Mouse (Mus musculus): ENCODE data around the gene S100pbp. TPM values are rescaled to one million over a fixed set of nuclear protein-coding genes. Genes with fewer than 3 reads are reported as not detected.

The S100pbp gene
- polyA plus RNA-seq, 1 experiment from 2014 or later, result 19.3 TPM

DNA sequence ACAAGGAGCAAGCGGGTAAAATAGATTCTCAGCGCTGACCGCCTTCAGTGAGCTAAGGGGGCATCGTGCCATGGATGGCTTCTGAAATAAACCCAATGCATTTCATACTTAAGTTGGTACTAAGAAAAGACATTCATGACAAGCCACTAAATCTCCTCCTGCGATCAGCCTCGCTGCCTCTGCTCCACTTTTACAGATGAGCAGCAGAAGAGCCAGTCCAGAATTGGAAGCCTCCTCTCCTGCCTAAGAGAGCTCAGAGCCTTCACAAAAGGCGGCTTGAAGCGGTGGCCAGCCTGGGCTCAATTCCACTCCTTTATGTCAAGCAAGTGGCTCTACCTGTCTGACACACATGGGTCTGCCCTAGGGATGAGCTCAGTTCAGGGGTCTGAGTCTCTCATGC, 72.8 kb downstream of the S100pbp start:
- ATAC-seq (ENCODE audit: low FRiP score), result no peak
- DNase-seq (ENCODE audit: low spot score), result no peak
- H3K4me1 ChIP-seq (replicated peaks; ENCODE audit: control insufficient read depth, insufficient read depth, low read length), result peaks cover 28% of the 10 kb centered on the region
- no peaks in the 10 kb centered on the region for H3K9me3 ChIP-seq (ENCODE audit: control insufficient read depth, low read length)
- no peak overlapping the region for H3K4me3 ChIP-seq (replicated peaks; ENCODE audit: low read length)
- 96% methylated on average over 8 of the region's 8 CpGs for WGBS
- H3K4me2 ChIP-seq (replicated peaks), result no peak overlapping the region
- no peak overlapping the region for H3K9ac ChIP-seq
- H3K36me3 ChIP-seq (replicated peaks; ENCODE audit: control insufficient read depth, insufficient read depth), result no peaks in the 10 kb centered on the region
- H3K27ac ChIP-seq, result no peak overlapping the region
- 0 out of 2 replicates have a peak, but pooled peaks cover 25% of the 10 kb centered on the region for H3K27me3 ChIP-seq (ENCODE audit: control insufficient read depth, insufficient read depth, low read length)

DNA sequence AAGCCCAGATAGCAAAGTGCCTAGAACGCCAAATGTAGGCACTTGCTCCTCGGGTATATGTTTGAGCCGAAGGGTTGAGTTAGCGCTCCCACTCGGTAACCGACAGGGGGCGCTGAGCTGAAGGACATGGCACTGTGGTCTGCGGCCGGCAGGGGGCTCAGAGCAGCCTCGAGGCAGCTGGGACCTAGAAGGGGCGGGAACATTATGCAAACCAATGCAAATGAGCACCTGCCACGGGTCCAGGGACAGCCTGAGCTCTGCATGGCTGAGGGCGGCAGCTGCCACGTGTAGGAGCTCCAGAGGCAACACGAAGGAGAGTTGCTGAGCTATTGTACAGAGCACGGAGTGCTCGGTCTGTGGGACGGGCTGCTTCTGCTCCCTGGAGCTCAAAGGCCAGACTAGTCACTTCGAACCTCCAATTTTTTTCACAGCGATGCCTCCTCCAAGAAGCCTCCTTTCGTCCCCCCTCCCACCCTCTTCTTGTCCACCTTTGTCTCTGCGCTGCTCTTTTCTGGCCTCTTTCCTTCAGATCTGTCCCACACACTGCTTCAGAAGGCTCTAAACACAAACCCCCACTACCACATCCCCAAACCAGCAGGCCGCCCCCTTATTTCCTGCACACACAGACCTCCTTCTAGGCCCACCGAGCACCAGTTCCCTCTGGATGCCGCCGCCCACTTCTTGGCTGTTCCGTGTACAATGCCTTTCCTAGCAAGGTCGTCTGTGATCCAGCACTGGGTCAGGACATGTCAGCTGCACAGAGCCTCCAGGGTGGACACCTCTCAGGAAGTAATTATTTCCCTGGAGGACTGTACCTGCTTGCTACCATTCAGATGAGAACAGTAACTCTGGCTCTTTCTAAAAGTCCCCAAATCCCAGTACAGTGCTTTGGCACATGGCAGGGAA, 76.2 kb downstream of the S100pbp start:
- Histone ChIP-seq H3K9me3 (ENCODE audit: control insufficient read depth, low read length) (no peaks in the 10 kb centered on the region), H3K4me2 (replicated peaks) (no peak overlapping the region), H3K27ac (0 out of 2 replicates have a peak overlapping the region, but pooled peaks have one; percentile 26), H3K27me3 (ENCODE audit: control insufficient read depth, insufficient read depth, low read length) (no peaks in the 10 kb centered on the region), H3K9ac (no peak overlapping the region), H3K4me1 (replicated peaks; ENCODE audit: control insufficient read depth, insufficient read depth, low read length) (peaks cover 16% of the 10 kb centered on the region), H3K36me3 (replicated peaks; ENCODE audit: control insufficient read depth, insufficient read depth) (no peaks in the 10 kb centered on the region), H3K4me3 (replicated peaks; ENCODE audit: low read length) (no peak overlapping the region)
- ATAC-seq (ENCODE audit: low FRiP score), result peak; percentile 81
- WGBS, result 26% methylated on average over 28 of the region's 28 CpGs
- peak; percentile 80 for DNase-seq (ENCODE audit: low spot score)

- Histone ChIP-seq H3K4me3 (replicated peaks; ENCODE audit: low read length) (no peak overlapping the region), H3K4me1 (replicated peaks; ENCODE audit: control insufficient read depth, insufficient read depth, low read length) (peaks cover 16% of the 10 kb centered on the region), H3K27ac (no peak overlapping the region), H3K4me2 (replicated peaks) (0 out of 2 replicates have a peak overlapping the region, but pooled peaks have one; percentile 3), H3K9me3 (ENCODE audit: control insufficient read depth, low read length) (no peaks in the 10 kb centered on the region), H3K27me3 (ENCODE audit: control insufficient read depth, insufficient read depth, low read length) (no peaks in the 10 kb centered on the region), H3K36me3 (replicated peaks; ENCODE audit: control insufficient read depth, insufficient read depth) (no peaks in the 10 kb centered on the region), H3K9ac (no peak overlapping the region)
- 0 out of 2 replicates have a peak, but pooled peaks have one; percentile 22 for ATAC-seq (ENCODE audit: low FRiP score)
- no peak for DNase-seq (ENCODE audit: low spot score)
- WGBS, result 43% methylated on average over 13 of the region's 13 CpGs
These were observed 77.3 kb downstream of the S100pbp start for GRCm38 (mm10) chr4:129112231-129112630.

DNA sequence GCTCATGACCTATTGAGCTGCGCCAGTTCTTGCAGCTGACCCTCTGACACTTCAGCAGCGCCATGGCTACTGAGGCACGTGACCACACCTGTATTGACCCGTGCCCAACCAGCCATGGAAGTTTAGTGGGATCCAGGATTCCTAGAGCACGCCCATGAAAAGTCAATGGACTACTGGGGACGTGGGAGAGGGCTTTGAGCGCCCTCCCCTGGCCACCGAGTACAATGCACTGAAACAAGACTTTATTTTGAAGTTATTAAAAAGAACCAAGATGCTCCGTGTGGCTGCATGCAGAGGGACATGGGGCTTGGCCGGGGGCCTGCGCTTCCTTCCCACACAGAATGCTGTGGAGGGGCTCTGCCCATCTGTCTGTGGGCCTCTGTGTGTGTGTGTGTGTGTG, 78.2 kb downstream of the S100pbp start:
- H3K36me3 ChIP-seq (replicated peaks; ENCODE audit: control insufficient read depth, insufficient read depth), result no peaks in the 10 kb centered on the region
- WGBS, result 67% methylated on average over 11 of the region's 11 CpGs
- no peak overlapping the region for H3K4me3 ChIP-seq (replicated peaks; ENCODE audit: low read length)
- no peak overlapping the region for H3K27ac ChIP-seq
- DNase-seq (ENCODE audit: low spot score) (no peak), ATAC-seq (ENCODE audit: low FRiP score) (no peak)
- no peaks in the 10 kb centered on the region for H3K9me3 ChIP-seq (ENCODE audit: control insufficient read depth, low read length)
- H3K4me2 ChIP-seq (replicated peaks), result no peak overlapping the region
- H3K4me1 ChIP-seq (replicated peaks; ENCODE audit: control insufficient read depth, insufficient read depth, low read length), result peaks cover 16% of the 10 kb centered on the region
- peaks cover 4% of the 10 kb centered on the region for H3K27me3 ChIP-seq (ENCODE audit: control insufficient read depth, insufficient read depth, low read length)
- no peak overlapping the region for H3K9ac ChIP-seq

- WGBS, result 87% methylated on average over 6 of the region's 6 CpGs
- no peak overlapping the region for H3K4me3 ChIP-seq (replicated peaks; ENCODE audit: low read length)
These were observed 78.7 kb downstream of the S100pbp start for GRCm38 (mm10) chr4:129110804-129111203.

GRCm38 (mm10) chr4:129108624-129109023, 80.9 kb downstream of the S100pbp start:
- Histone ChIP-seq H3K36me3 (replicated peaks; ENCODE audit: control insufficient read depth, insufficient read depth) (no peaks in the 10 kb centered on the region), H3K4me1 (replicated peaks; ENCODE audit: control insufficient read depth, insufficient read depth, low read length) (peaks cover 8% of the 10 kb centered on the region), H3K4me2 (replicated peaks) (no peak overlapping the region), H3K9ac (no peak overlapping the region), H3K27me3 (ENCODE audit: control insufficient read depth, insufficient read depth, low read length) (peaks cover 31% of the 10 kb centered on the region), H3K4me3 (replicated peaks; ENCODE audit: low read length) (no peak overlapping the region), H3K9me3 (ENCODE audit: control insufficient read depth, low read length) (no peaks in the 10 kb centered on the region), H3K27ac (no peak overlapping the region)
- no peak for DNase-seq (ENCODE audit: low spot score)
- 73% methylated on average over 7 of the region's 7 CpGs for WGBS
- no peak for ATAC-seq (ENCODE audit: low FRiP score)

More at GRCm38 (mm10) chr4:129110804-129111203, 78.7 kb downstream of the S100pbp start:
- DNase-seq (ENCODE audit: low spot score) (no peak), ATAC-seq (ENCODE audit: low FRiP score) (no peak; the same call in 1 of the 2 replicates)
- no peak overlapping the region for H3K27ac ChIP-seq
- H3K4me2 ChIP-seq (replicated peaks), result no peak overlapping the region
- no peaks in the 10 kb centered on the region for H3K9me3 ChIP-seq (ENCODE audit: control insufficient read depth, low read length)
- H3K9ac ChIP-seq, result no peak overlapping the region
- no peaks in the 10 kb centered on the region for H3K36me3 ChIP-seq (replicated peaks; ENCODE audit: control insufficient read depth, insufficient read depth)
- peaks cover 16% of the 10 kb centered on the region for H3K4me1 ChIP-seq (replicated peaks; ENCODE audit: control insufficient read depth, insufficient read depth, low read length)
- H3K27me3 ChIP-seq (ENCODE audit: control insufficient read depth, insufficient read depth, low read length), result peaks cover 10% of the 10 kb centered on the region

GRCm38 (mm10) chr4:129107348-129107899, 82.1 kb downstream of the S100pbp start:
- no peak for DNase-seq (ENCODE audit: low spot score)
- Histone ChIP-seq H3K9ac (no peak overlapping the region), H3K4me3 (replicated peaks; ENCODE audit: low read length) (no peak overlapping the region), H3K4me2 (replicated peaks) (no peak overlapping the region), H3K36me3 (replicated peaks; ENCODE audit: control insufficient read depth, insufficient read depth) (no peaks in the 10 kb centered on the region), H3K4me1 (replicated peaks; ENCODE audit: control insufficient read depth, insufficient read depth, low read length) (no peaks in the 10 kb centered on the region), H3K27me3 (ENCODE audit: control insufficient read depth, insufficient read depth, low read length) (peaks cover 32% of the 10 kb centered on the region), H3K9me3 (ENCODE audit: control insufficient read depth, low read length) (no peaks in the 10 kb centered on the region), H3K27ac (no peak overlapping the region)
- no peak for ATAC-seq (ENCODE audit: low FRiP score)
- 73% methylated on average over 10 of the region's 10 CpGs for WGBS

DNA sequence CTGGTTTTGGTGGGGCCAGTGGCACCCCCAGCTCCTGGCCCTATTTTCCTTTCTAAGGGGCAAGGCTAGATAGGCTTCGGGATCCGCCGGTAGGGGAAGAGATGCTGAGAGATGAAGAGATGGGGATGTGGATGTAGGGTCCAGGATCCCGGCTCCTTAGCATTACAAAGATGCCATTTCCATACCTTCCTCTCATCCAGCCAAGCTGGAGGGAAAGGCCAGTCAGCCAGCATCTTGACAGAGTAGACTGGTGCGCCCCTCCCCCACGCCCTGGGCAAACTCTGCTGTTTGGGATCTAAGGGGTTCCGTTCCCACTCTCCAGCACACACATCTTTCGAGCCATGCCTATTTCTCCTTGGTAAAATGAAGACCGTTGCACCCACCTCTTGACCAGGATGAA, 83.5 kb downstream of the S100pbp start:
- DNase-seq (ENCODE audit: low spot score) (no peak), ATAC-seq (ENCODE audit: low FRiP score) (no peak)
- Histone ChIP-seq H3K4me2 (replicated peaks) (no peak overlapping the region), H3K9me3 (ENCODE audit: control insufficient read depth, low read length) (no peaks in the 10 kb centered on the region), H3K4me3 (replicated peaks; ENCODE audit: low read length) (no peak overlapping the region), H3K27me3 (ENCODE audit: control insufficient read depth, insufficient read depth, low read length) (peaks cover 32% of the 10 kb centered on the region), H3K9ac (no peak overlapping the region), H3K4me1 (replicated peaks; ENCODE audit: control insufficient read depth, insufficient read depth, low read length) (no peaks in the 10 kb centered on the region), H3K27ac (no peak overlapping the region), H3K36me3 (replicated peaks; ENCODE audit: control insufficient read depth, insufficient read depth) (no peaks in the 10 kb centered on the region)
- 21% methylated on average over 9 of the region's 9 CpGs for WGBS

- Histone ChIP-seq H3K4me2 (replicated peaks) (peak within 1 kb of the TSS; percentile 41), H3K27ac (no peak within 1 kb of the TSS), H3K36me3 (replicated peaks; ENCODE audit: control insufficient read depth, insufficient read depth) (no peaks in the 10 kb centered on the region), H3K9me3 (ENCODE audit: control insufficient read depth, low read length) (no peaks in the 10 kb centered on the region), H3K4me1 (replicated peaks; ENCODE audit: control insufficient read depth, insufficient read depth, low read length) (no peaks in the 10 kb centered on the region), H3K9ac (no peak within 1 kb of the TSS), H3K4me3 (replicated peaks; ENCODE audit: low read length) (peak within 1 kb of the TSS; percentile 15), H3K27me3 (ENCODE audit: control insufficient read depth, insufficient read depth, low read length) (peaks cover 32% of the 10 kb centered on the region)
- no peak for ATAC-seq (ENCODE audit: low FRiP score)
- DNase-seq (ENCODE audit: low spot score), result no peak
- 2% methylated on average over 38 of the region's 40 CpGs for WGBS
These were observed 84.2 kb downstream of the S100pbp start, which contains the start of gene Tmem54 for GRCm38 (mm10) chr4:129105356-129105755. Gene Tmem54 (plus strand): TSS chr4:129105548.

All from hindbrain, embryonic 14.5 days (tissue).